Mouse (Mus musculus): ENCODE data around the gene Gadd45g. TPM values are rescaled to one million over a fixed set of nuclear protein-coding genes. Genes with fewer than 3 reads are reported as not detected.

The Gadd45g gene
- total RNA-seq, 2 experiments from 2014 or later, result 31.7 to 32.6 TPM

DNA sequence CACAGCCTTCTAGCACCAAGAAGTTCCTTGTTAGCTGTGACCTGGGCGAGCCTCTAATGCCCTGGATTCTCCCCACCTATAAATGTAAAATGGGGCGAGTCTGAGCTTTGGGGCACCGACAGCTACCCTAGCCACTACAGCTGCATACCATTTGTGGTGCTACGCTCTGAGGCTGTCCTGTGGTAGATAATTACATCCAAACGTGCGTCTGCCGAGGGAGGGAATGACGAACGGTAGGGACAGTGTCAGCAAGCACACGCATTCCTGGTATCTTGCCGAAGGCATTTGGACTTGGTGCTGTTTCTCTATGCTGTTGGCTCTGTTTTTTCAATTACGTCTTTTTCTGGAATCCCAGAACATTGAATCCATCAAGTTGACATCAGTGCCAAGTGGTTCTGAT, 29.7 kb downstream of the Gadd45g start:
- no peak for DNase-seq
- intact Hi-C loops (cut with DNase I), result no loop called here

GRCm38 (mm10) chr13:51878806-51879205, 32.3 kb downstream of the Gadd45g start:
- no peak for DNase-seq
- intact Hi-C loops (cut with DNase I), result no loop called here

DNA sequence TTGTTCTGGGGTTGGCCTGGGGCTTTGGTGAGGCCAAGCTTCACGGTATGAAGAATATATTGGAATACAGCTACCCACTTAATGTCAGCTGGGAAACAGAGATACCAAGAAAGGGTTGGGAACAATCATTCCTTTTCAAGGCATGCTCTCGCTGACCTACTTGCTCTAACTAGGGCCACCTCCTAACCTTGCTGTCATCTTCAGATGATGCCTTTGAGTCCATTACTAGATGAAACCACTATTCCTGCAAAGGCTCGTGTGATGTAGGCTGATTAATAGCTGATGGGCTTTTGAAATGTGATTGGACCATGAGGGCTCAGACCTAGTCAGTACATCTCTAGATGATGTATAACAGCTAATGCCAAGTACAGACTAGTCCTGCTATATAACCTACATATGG, 33.1 kb downstream of the Gadd45g start:
- DNase-seq, result no peak
- intact Hi-C loops (cut with DNase I), result no loop called here

GRCm38 (mm10) chr13:51880019-51880418, 33.5 kb downstream of the Gadd45g start:
- intact Hi-C loops (cut with DNase I), result no loop called here
- DNase-seq, result no peak

GRCm38 (mm10) chr13:51881271-51882128, 35.0 kb downstream of the Gadd45g start:
- peak in 1 of 2 experiments; percentile 48 for DNase-seq
- intact Hi-C loops (cut with DNase I), result no loop called here

- intact Hi-C loops (cut with DNase I), result no loop called here
- DNase-seq, result no peak
These were observed 35.7 kb downstream of the Gadd45g start for GRCm38 (mm10) chr13:51882218-51882617.

DNA sequence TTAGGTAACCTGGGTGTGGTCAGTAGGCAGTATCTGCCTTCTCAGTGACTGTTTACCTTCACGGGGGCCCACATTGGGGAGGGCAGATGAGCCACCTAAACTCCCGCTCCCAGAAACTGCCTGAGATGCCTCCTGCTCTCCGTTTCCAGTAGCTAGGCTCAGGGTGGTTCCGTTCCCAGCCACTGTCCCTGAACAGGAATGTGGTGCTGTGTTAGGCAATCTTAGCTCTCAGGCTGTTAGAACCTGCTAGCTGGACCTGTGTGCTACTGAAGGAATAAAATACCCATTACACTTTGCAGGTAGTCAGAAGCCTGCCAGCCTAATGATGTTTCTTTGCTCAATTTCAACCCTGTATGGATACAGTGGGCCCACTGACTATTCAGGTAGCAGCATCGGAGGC, 37.8 kb downstream of the Gadd45g start:
- DNase-seq, result no peak

DNA sequence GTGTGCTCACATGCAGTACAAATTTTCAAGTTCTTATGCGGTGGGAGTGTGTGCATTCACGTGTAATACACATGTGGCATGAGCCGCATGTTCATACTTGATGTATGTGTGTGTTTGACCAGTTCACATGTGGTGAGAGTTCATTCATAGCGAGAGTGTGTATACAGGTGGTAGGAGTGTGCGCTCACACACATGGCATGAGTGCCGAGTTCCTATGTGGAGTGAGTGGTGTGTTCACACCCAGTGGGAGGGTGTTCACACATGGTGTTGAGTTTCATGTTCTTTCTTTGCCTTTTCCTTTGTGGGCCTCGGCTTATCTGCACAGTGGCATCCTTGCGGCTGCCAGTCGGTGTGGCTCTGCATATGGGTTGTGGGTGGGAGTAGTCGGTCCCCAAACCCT, 39.1 kb downstream of the Gadd45g start:
- intact Hi-C loops (cut with DNase I), result no loop called here
- no peak for DNase-seq

More for the DNA sequence above, 37.8 kb downstream of the Gadd45g start:
- intact Hi-C loops (cut with DNase I), result no loop called here

DNA sequence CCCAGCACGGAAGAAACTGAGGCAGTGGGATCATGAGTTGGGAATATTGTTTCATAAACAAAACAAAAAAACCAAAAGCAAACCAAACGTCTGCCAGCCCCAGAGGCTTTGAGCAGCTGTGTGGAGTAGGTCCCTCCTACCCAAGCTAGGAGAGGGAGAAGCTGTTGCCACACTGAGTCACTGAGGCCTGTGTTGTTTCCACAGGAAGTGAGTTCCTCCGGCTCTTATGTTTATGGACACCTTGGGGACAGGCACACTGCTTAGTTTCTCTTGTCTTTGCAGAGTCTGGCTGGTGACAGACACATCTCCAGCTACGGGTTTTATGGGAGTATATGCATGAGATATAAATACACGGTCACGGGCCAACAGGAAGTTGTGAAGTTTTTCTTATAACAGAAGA, 39.6 kb downstream of the Gadd45g start:
- no peak for DNase-seq
- intact Hi-C loops (cut with DNase I), result no loop called here

GRCm38 (mm10) chr13:51886723-51887122, 40.2 kb downstream of the Gadd45g start:
- intact Hi-C loops (cut with DNase I), result no loop called here
- peak in 1 of 2 experiments; percentile 44 for DNase-seq

- DNase-seq, result no peak
- intact Hi-C loops (cut with DNase I), result no loop called here
These were observed 41.9 kb downstream of the Gadd45g start for GRCm38 (mm10) chr13:51888426-51888825.

DNA sequence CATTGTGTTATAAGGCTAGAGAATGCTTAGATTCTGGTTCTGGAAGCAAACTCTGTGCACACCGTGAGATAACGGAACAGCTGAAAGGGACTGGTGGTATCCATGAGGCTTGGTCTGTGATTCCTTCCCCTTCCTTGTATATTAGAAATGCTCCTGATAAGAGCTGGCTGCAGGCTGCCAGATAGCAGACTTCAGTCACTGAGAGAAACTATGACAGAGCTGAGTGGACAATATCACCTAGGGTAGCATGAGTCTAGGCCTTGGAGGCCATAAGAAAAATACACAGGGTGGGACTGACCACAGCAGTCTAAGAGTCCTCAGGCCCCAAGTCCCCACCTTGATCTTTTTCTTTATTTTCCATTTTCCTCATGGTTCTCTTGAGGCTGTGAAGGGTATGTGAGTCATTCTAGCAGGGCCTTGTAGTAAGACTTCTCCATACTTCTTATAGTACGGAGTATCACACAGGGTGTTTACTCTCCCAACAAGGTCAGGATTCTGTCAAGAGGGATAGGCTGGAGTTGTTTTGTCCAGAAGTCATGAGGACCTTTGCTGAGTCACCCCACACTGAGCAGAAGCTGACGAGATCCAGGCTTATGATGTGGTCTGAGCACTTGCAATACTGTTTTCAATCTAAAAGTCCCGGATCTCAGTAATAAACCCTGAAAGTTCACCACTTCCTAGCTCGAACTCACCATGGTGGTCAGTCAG, 45.5 kb downstream of the Gadd45g start:
- DNase-seq, result no peak
- intact Hi-C loops (cut with DNase I), result no loop called here

GRCm38 (mm10) chr13:51897579-51897978, 51.1 kb downstream of the Gadd45g start:
- DNase-seq, result no peak
- intact Hi-C loops (cut with DNase I), result no loop called here

Other genes with a start within 250 kb of the Gadd45g start
- 10 to 100 TPM in 1 of 2 experiments, 1 to 10 TPM in 1; 7.1 to 13.9 TPM for gene Cks2, start 201.4 kb upstream of the Gadd45g start, total RNA-seq (2021)
- 10 to 100 TPM; 18.3 to 20.6 TPM for gene Secisbp2, start 195.0 kb upstream of the Gadd45g start, total RNA-seq (2021)
- gene Sema4d, start 52.9 kb upstream of the Gadd45g start, total RNA-seq (2021), result 10 to 100 TPM; 78.3 to 78.4 TPM